Mouse (Mus musculus) embryonic fibroblast, embryonic 13.5 days (primary cell): ENCODE measurements at regions not wholly inside any gene's neighbourhood (a gene's known extent, or its start where the extent isn't known, plus 50 kb on each side); places are given as distances from the start of the nearest gene placed in this dataset.

Experiments used
- CTCF ChIP-seq: IDR thresholded peaks from 2 replicates; pipeline ENCODE4 v1.5.1; 2011; ENCODE audit warnings: mild to moderate bottlenecking, control low read depth, low read length, moderate library complexity, borderline replicate concordance; ENCODE audit not compliant: insufficient read depth
- POLR2A ChIP-seq: IDR thresholded peaks from 2 replicates; pipeline ENCODE4 v1.6.1; 2011; ENCODE audit warnings: low read depth, mild to moderate bottlenecking, control low read depth, low read length, moderate library complexity

DNA sequence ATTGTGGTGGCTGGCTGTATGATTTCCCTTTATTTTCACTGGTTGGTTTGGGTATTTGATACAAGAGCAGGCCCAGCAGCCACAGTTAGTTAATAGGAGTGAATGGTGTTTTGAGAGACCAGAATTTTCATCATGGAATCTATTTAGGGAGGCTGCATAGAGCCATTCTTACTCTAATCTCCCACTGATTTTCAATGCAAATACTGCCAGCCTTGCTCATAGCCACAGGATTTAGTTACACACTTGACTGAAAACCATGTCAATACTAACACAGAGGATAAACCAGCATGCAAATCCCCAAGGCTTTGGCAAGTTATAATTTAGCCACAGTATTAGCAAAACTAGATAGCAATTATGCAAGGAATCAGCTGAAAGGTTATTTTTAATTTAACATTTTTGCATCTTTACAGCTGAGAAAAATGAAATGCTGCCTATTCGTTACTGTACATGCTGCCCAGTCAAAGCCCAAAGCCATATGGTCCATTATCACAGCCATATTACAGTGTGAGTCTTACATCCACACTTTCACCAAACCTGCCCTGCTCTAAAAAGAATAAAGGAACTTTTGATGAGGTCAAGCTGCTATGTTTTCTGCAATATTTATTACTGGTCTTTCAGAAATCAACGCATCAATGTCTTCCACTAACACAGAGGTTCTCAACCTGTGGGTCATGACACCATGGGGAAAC is 1000.5 kb upstream of the Flrt2 start:
- TF ChIP-seq CTCF (no peak), POLR2A (no peak)
